Mouse (Mus musculus) kidney, embryonic 15.5 days (tissue): ENCODE measurements around the gene Carf. TPM values are rescaled to one million over a fixed set of nuclear protein-coding genes. Genes with fewer than 3 reads are reported as not detected.
A peak's percentile ranks its signal among the peaks of the same experiment; 100 is the strongest.
"Not testable (repeated sequence)": the region's sequence is repeated elsewhere in the genome, so short reads cannot be mapped to it uniquely, and the experiment has no call there.

Source experiments
- ATAC-seq: fragments of 200-750 bp; cut with Nextera tagmentation; replicated peaks from 2 replicates; pipeline ENCODE4 v1.8.0; 2017; ENCODE audit warnings: moderate TSS enrichment; ENCODE audit not compliant: low FRiP score
- H3K27ac ChIP-seq: fragments of 300-500 bp; sonication (generic); 2 replicates; pipeline ENCODE4 v1.5.1; 2015; ENCODE audit warnings: mild to moderate bottlenecking, inconsistent platforms
- H3K27me3 ChIP-seq: fragments of 300-500 bp; sonication (generic); 2 replicates; pipeline ENCODE4 v1.6.1; 2015; ENCODE audit warnings: inconsistent platforms
- H3K36me3 ChIP-seq: fragments of 300-500 bp; sonication (generic); 2 replicates; pipeline ENCODE4 v1.6.1; 2015; ENCODE audit warnings: inconsistent platforms
- H3K4me1 ChIP-seq: fragments of 300-500 bp; sonication (generic); 2 replicates; pipeline ENCODE4 v1.6.1; 2015; ENCODE audit warnings: inconsistent platforms
- H3K4me2 ChIP-seq: fragments of 300-500 bp; sonication (generic); 2 replicates; pipeline ENCODE4 v1.6.1; 2015; ENCODE audit warnings: moderate library complexity, mild to moderate bottlenecking, inconsistent platforms
- H3K4me3 ChIP-seq: fragments of 300-500 bp; sonication (generic); replicated peaks from 2 replicates; pipeline ENCODE4 v1.5.1; 2015; ENCODE audit warnings: mild to moderate bottlenecking, inconsistent platforms
- H3K9ac ChIP-seq: fragments of 300-500 bp; sonication (generic); 2 replicates; pipeline ENCODE4 v1.6.1; 2015; ENCODE audit warnings: mild to moderate bottlenecking, inconsistent platforms
- H3K9me3 ChIP-seq: fragments of 300-500 bp; sonication (generic); replicated peaks from 2 replicates; pipeline ENCODE4 v1.6.1; 2016; ENCODE audit warnings: inconsistent platforms
- WGBS: fragments of 180-500 bp; shearing (Covaris S2); methylation state at CpG from one replicate; pipeline ENCODE4 v1.1.7; 2015; ENCODE audit warnings: mixed read lengths; 5-methylcytosine and 5-hydroxymethylcytosine counted together
- polyA plus RNA-seq: library from polyadenylated mRNA; unstranded; fragments of >200 nt; fragmentation: Nextera tagmentation; extraction: Ambion mirVana; gene quantifications from 2 replicates; pipeline ENCODE4 v1.2.1, GENCODE M21; 2015

Gene Carf
- polyA plus RNA-seq, 1 experiment from 2014 or later = 7.6 TPM

- peaks cover 15% of the 10 kb centered on the region for H3K36me3 ChIP-seq
- H3K4me3 ChIP-seq = no peak overlapping the region
- H3K9me3 ChIP-seq = no peaks in the 10 kb centered on the region
- H3K9ac ChIP-seq = no peak overlapping the region
- 0 out of 2 replicates have a peak, but pooled peaks cover 2% of the 10 kb centered on the region for H3K4me1 ChIP-seq
- ATAC-seq = peak; percentile 87
- H3K27ac ChIP-seq = peak overlapping the region; percentile 46; the same call in 1 of the 2 replicates
- H3K4me2 ChIP-seq = no peak overlapping the region
- WGBS = 35% methylated on average over 7 of the region's 7 CpGs
- H3K27me3 ChIP-seq = no peaks in the 10 kb centered on the region
These were observed 19.8 kb downstream of the Carf start for GRCm38 (mm10) chr1:60117721-60118455.

- Histone ChIP-seq H3K4me3 (no peak overlapping the region), H3K4me1 (no peaks in the 10 kb centered on the region), H3K36me3 (peaks cover 11% of the 10 kb centered on the region; the same call in 1 of the 2 replicates), H3K9me3 (no peaks in the 10 kb centered on the region), H3K4me2 (no peak overlapping the region), H3K9ac (no peak overlapping the region), H3K27me3 (no peaks in the 10 kb centered on the region), H3K27ac (no peak overlapping the region)
- no peak for ATAC-seq
- WGBS = 54% methylated on average over 9 of the region's 9 CpGs
These were observed 39.3 kb downstream of the Carf start for GRCm38 (mm10) chr1:60137346-60137745.

- Histone ChIP-seq H3K9me3 (no peaks in the 10 kb centered on the region), H3K9ac (no peak overlapping the region), H3K4me3 (no peak overlapping the region), H3K4me2 (no peak overlapping the region), H3K36me3 (peaks cover 8% of the 10 kb centered on the region), H3K4me1 (no peaks in the 10 kb centered on the region), H3K27me3 (no peaks in the 10 kb centered on the region), H3K27ac (no peak overlapping the region)
- ATAC-seq = no peak
- 74% methylated on average over 5 of the region's 5 CpGs for WGBS
These were observed 54.7 kb downstream of the Carf start for GRCm38 (mm10) chr1:60152700-60153099.

- Histone ChIP-seq H3K4me1 (no peaks in the 10 kb centered on the region), H3K36me3 (peaks cover 3% of the 10 kb centered on the region; the same call in 1 of the 2 replicates), H3K27ac (no peak overlapping the region), H3K9me3 (no peaks in the 10 kb centered on the region), H3K4me2 (no peak overlapping the region), H3K9ac (no peak overlapping the region), H3K27me3 (no peaks in the 10 kb centered on the region), H3K4me3 (no peak overlapping the region)
- no peak for ATAC-seq
- 82% methylated on average over 7 of the region's 7 CpGs for WGBS
These were observed 58.6 kb downstream of the Carf start for GRCm38 (mm10) chr1:60156651-60157050.

GRCm38 (mm10) chr1:60158411-60158810 lies 60.4 kb downstream of the Carf start:
- ATAC-seq = no peak
- H3K4me3 ChIP-seq = no peak overlapping the region
- H3K4me2 ChIP-seq = no peak overlapping the region
- no peaks in the 10 kb centered on the region for H3K27me3 ChIP-seq
- H3K36me3 ChIP-seq = peaks cover 3% of the 10 kb centered on the region; the same call in 1 of the 2 replicates
- H3K4me1 ChIP-seq = no peaks in the 10 kb centered on the region
- H3K9ac ChIP-seq = no peak overlapping the region
- no peaks in the 10 kb centered on the region for H3K9me3 ChIP-seq
- no peak overlapping the region for H3K27ac ChIP-seq
- WGBS = 44% methylated on average over 3 of the region's 3 CpGs

GRCm38 (mm10) chr1:60163676-60164075 lies 65.6 kb downstream of the Carf start:
- Histone ChIP-seq H3K4me1 (no peaks in the 10 kb centered on the region), H3K9me3 (no peaks in the 10 kb centered on the region), H3K9ac (no peak overlapping the region), H3K4me3 (no peak overlapping the region), H3K36me3 (no peaks in the 10 kb centered on the region), H3K27me3 (no peaks in the 10 kb centered on the region), H3K27ac (no peak overlapping the region), H3K4me2 (no peak overlapping the region)
- no peak for ATAC-seq
- 90% methylated on average over 3 of the region's 3 CpGs for WGBS

- Histone ChIP-seq H3K27ac (no peak overlapping the region), H3K9ac (no peak overlapping the region), H3K27me3 (no peaks in the 10 kb centered on the region), H3K9me3 (no peaks in the 10 kb centered on the region), H3K4me2 (no peak overlapping the region), H3K4me1 (no peaks in the 10 kb centered on the region), H3K36me3 (no peaks in the 10 kb centered on the region), H3K4me3 (no peak overlapping the region)
- no peak for ATAC-seq
- 77% methylated on average over 2 of the region's 2 CpGs for WGBS
These were observed 71.6 kb downstream of the Carf start for GRCm38 (mm10) chr1:60169626-60170025.

GRCm38 (mm10) chr1:60170251-60170650 lies 72.2 kb downstream of the Carf start:
- Histone ChIP-seq H3K9me3 (no peaks in the 10 kb centered on the region), H3K4me3 (no peak overlapping the region), H3K27ac (no peak overlapping the region), H3K4me1 (no peaks in the 10 kb centered on the region), H3K27me3 (no peaks in the 10 kb centered on the region), H3K9ac (no peak overlapping the region), H3K4me2 (no peak overlapping the region), H3K36me3 (no peaks in the 10 kb centered on the region)
- WGBS = 60% methylated on average over 2 of the region's 2 CpGs
- no peak for ATAC-seq

- no peaks in the 10 kb centered on the region for H3K4me1 ChIP-seq
- H3K36me3 ChIP-seq = no peaks in the 10 kb centered on the region
- H3K9ac ChIP-seq = no peak overlapping the region
- H3K4me3 ChIP-seq = no peak overlapping the region
- no peaks in the 10 kb centered on the region for H3K27me3 ChIP-seq
- no peaks in the 10 kb centered on the region for H3K9me3 ChIP-seq
- 85% methylated on average over 3 of the region's 3 CpGs for WGBS
- no peak overlapping the region for H3K27ac ChIP-seq
- no peak for ATAC-seq
- H3K4me2 ChIP-seq = no peak overlapping the region
These were observed 75.1 kb downstream of the Carf start for GRCm38 (mm10) chr1:60173119-60173518.

- H3K27ac ChIP-seq, ATAC-seq, H3K4me2 ChIP-seq, H3K4me3 ChIP-seq, H3K4me1 ChIP-seq, H3K36me3 ChIP-seq, H3K9me3 ChIP-seq, H3K27me3 ChIP-seq, H3K9ac ChIP-seq: not testable (repeated sequence)
- WGBS = 92% methylated on average over 1 of the region's 1 CpGs
These were observed 79.8 kb downstream of the Carf start for GRCm38 (mm10) chr1:60177814-60178213.

GRCm38 (mm10) chr1:60179376-60179775 lies 81.3 kb downstream of the Carf start:
- 0 out of 2 replicates have a peak, but pooled peaks cover 1% of the 10 kb centered on the region for H3K36me3 ChIP-seq
- peaks cover 10% of the 10 kb centered on the region for H3K4me1 ChIP-seq
- no peaks in the 10 kb centered on the region for H3K9me3 ChIP-seq
- H3K4me2 ChIP-seq = peak overlapping the region; percentile 61
- peak overlapping the region; percentile 78 for H3K4me3 ChIP-seq
- no peak for ATAC-seq
- no peak overlapping the region for H3K27ac ChIP-seq
- H3K9ac ChIP-seq = peak overlapping the region; percentile 52
- no peaks in the 10 kb centered on the region for H3K27me3 ChIP-seq
- WGBS = 25% methylated on average over 4 of the region's 4 CpGs

GRCm38 (mm10) chr1:60179932-60180783 lies 82.1 kb downstream of the Carf start, which contains the start of gene Nbeal1:
Gene Nbeal1, plus strand, starts transcription at chr1:60180599.
- Histone ChIP-seq H3K4me2 (peak within 1 kb of the TSS; percentile 61), H3K36me3 (0 out of 2 replicates have a peak, but pooled peaks cover 2% of the 10 kb centered on the region), H3K4me1 (peaks cover 10% of the 10 kb centered on the region), H3K27ac (peak within 1 kb of the TSS; percentile 97), H3K9ac (peak within 1 kb of the TSS; percentile 77), H3K27me3 (no peaks in the 10 kb centered on the region), H3K9me3 (no peaks in the 10 kb centered on the region), H3K4me3 (peak within 1 kb of the TSS; percentile 78)
- under 1% methylated on average over 64 of the region's 74 CpGs for WGBS
- peak; percentile 99 for ATAC-seq
